Mouse (Mus musculus): ENCODE results near the gene Atmin. TPM values are rescaled to one million over a fixed set of nuclear protein-coding genes. Genes with fewer than 3 reads are reported as not detected.

Gene Atmin
- polyA plus RNA-seq (2016; fragmentation: Nextera tagmentation; extraction: Ambion mirVana) = 11.4 and 11.7 TPM in 2 replicates

GRCm38 (mm10) chr8:116943161-116943554 lies at the start of gene Atmin:
TSS of gene Atmin (plus strand) at chr8:116943393.
- Histone ChIP-seq H3K9me3 (replicated peaks) (no peaks in the 10 kb centered on the region), H3K4me2 (peak within 1 kb of the TSS; percentile 94), H3K27ac (ENCODE audit: poor library complexity, severe bottlenecking) (no peak within 1 kb of the TSS), H3K4me3 (peak within 1 kb of the TSS; percentile 87), H3K27me3 (replicated peaks) (no peaks in the 10 kb centered on the region), H3K36me3 (peaks cover 18% of the 10 kb centered on the region), H3K9ac (peak within 1 kb of the TSS; percentile 92), H3K4me1 (replicated peaks) (peaks cover 42% of the 10 kb centered on the region)
- WGBS = under 1% methylated on average over 41 of the region's 46 CpGs
- peak; percentile 87 for ATAC-seq (ENCODE audit: insufficient number of reproducible peaks, low FRiP score)

- Histone ChIP-seq H3K4me3 (no peak overlapping the region), H3K4me1 (replicated peaks) (no peaks in the 10 kb centered on the region), H3K27ac (ENCODE audit: poor library complexity, severe bottlenecking) (no peak overlapping the region), H3K9me3 (replicated peaks) (peaks cover 5% of the 10 kb centered on the region; the same call in 1 of the 2 replicates), H3K36me3 (peaks cover 45% of the 10 kb centered on the region), H3K4me2 (no peak overlapping the region), H3K27me3 (replicated peaks) (no peaks in the 10 kb centered on the region), H3K9ac (no peak overlapping the region)
- 89% methylated on average over 11 of the region's 11 CpGs for WGBS
- no peak for ATAC-seq (ENCODE audit: insufficient number of reproducible peaks, low FRiP score)
These were observed 49.3 kb upstream of the Atmin start for GRCm38 (mm10) chr8:116893938-116894337.

DNA sequence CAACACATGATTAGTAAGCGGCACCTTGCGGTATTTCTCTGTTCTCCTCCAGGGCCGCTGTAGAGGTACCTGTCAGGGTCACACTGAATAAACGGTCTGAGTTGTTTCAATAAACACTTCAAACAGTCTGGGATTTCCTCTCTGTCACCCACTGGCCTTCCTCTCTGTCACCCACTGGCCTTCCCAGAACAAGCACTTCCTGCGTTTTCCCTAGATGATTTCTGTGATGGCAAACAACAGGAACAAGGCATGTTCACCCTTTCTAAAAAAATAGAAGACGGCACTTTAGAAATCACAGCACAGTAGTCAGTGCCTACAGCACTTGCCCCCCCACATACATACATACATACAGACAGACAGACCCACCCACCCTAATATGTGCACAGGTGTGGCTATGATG lies 47.7 kb upstream of the Atmin start:
- Histone ChIP-seq H3K4me3 (no peak overlapping the region), H3K27ac (ENCODE audit: poor library complexity, severe bottlenecking) (no peak overlapping the region), H3K36me3 (peaks cover 35% of the 10 kb centered on the region), H3K4me2 (no peak overlapping the region), H3K9ac (no peak overlapping the region), H3K27me3 (replicated peaks) (no peaks in the 10 kb centered on the region), H3K9me3 (replicated peaks) (peaks cover 5% of the 10 kb centered on the region; the same call in 1 of the 2 replicates), H3K4me1 (replicated peaks) (no peaks in the 10 kb centered on the region)
- no peak for ATAC-seq (ENCODE audit: insufficient number of reproducible peaks, low FRiP score)
- WGBS = 90% methylated on average over 6 of the region's 6 CpGs

DNA sequence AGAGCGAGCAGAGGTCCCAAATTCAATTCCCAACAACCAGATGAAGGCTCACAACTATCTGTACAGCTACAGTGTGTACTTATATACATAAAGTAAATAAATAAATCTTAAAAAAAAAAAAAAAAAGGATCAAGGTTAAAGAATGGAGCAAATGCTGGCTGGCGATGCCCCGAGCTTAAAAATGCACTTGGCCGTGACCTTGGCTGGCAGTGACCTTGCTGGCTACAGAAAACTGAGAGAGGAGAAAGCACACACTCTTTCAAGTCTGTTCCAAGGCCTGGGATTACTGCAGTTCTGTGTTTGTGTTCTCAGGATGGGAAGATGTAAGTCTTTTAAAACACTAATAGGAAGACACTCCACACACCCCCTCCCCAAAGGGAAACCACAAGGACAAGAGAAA lies 38.5 kb upstream of the Atmin start:
- Histone ChIP-seq H3K9me3 (replicated peaks) (peaks cover 6% of the 10 kb centered on the region; the same call in 1 of the 2 replicates), H3K4me2 (no peak overlapping the region), H3K4me1 (replicated peaks) (peaks cover 6% of the 10 kb centered on the region; the same call in 1 of the 2 replicates), H3K9ac (no peak overlapping the region), H3K4me3 (no peak overlapping the region), H3K36me3 (peaks cover 43% of the 10 kb centered on the region), H3K27me3 (replicated peaks) (no peaks in the 10 kb centered on the region), H3K27ac (ENCODE audit: poor library complexity, severe bottlenecking) (no peak overlapping the region)
- no peak for ATAC-seq (ENCODE audit: insufficient number of reproducible peaks, low FRiP score)
- WGBS = 92% methylated on average over 4 of the region's 4 CpGs

GRCm38 (mm10) chr8:116905252-116905651 lies 37.9 kb upstream of the Atmin start:
- peaks cover 6% of the 10 kb centered on the region; the same call in 1 of the 2 replicates for H3K9me3 ChIP-seq (replicated peaks)
- H3K27me3 ChIP-seq (replicated peaks) = no peaks in the 10 kb centered on the region
- peaks cover 6% of the 10 kb centered on the region; the same call in 1 of the 2 replicates for H3K4me1 ChIP-seq (replicated peaks)
- no peak overlapping the region for H3K27ac ChIP-seq (ENCODE audit: poor library complexity, severe bottlenecking)
- no peak for ATAC-seq (ENCODE audit: insufficient number of reproducible peaks, low FRiP score)
- H3K9ac ChIP-seq = no peak overlapping the region
- WGBS = 83% methylated on average over 4 of the region's 4 CpGs
- no peak overlapping the region for H3K4me2 ChIP-seq
- H3K4me3 ChIP-seq = no peak overlapping the region
- peaks cover 48% of the 10 kb centered on the region for H3K36me3 ChIP-seq

- Histone ChIP-seq H3K4me1 (replicated peaks) (peaks cover 6% of the 10 kb centered on the region; the same call in 1 of the 2 replicates), H3K27ac (ENCODE audit: poor library complexity, severe bottlenecking) (no peak overlapping the region), H3K4me3 (no peak overlapping the region), H3K4me2 (no peak overlapping the region), H3K27me3 (replicated peaks) (no peaks in the 10 kb centered on the region), H3K36me3 (peaks cover 53% of the 10 kb centered on the region), H3K9ac (no peak overlapping the region), H3K9me3 (replicated peaks) (peaks cover 6% of the 10 kb centered on the region; the same call in 1 of the 2 replicates)
- no peak for ATAC-seq (ENCODE audit: insufficient number of reproducible peaks, low FRiP score)
- WGBS = 90% methylated on average over 4 of the region's 4 CpGs
These were observed 37.4 kb upstream of the Atmin start for GRCm38 (mm10) chr8:116905836-116906235.

GRCm38 (mm10) chr8:116921005-116921336 lies 22.2 kb upstream of the Atmin start:
- H3K4me2 ChIP-seq = peak overlapping the region; percentile 75
- H3K9ac ChIP-seq = peak overlapping the region; percentile 73
- peak overlapping the region; percentile 85 for H3K27ac ChIP-seq (ENCODE audit: poor library complexity, severe bottlenecking)
- H3K9me3 ChIP-seq (replicated peaks) = no peaks in the 10 kb centered on the region
- under 1% methylated on average over 22 of the region's 22 CpGs for WGBS
- no peaks in the 10 kb centered on the region for H3K27me3 ChIP-seq (replicated peaks)
- H3K36me3 ChIP-seq = peaks cover 29% of the 10 kb centered on the region
- peak; percentile 70 for ATAC-seq (ENCODE audit: insufficient number of reproducible peaks, low FRiP score)
- peaks cover 13% of the 10 kb centered on the region for H3K4me1 ChIP-seq (replicated peaks)
- peak overlapping the region; percentile 69 for H3K4me3 ChIP-seq

GRCm38 (mm10) chr8:116921337-116922059 lies 21.7 kb upstream of the Atmin start, which contains the start of the genes Cmc2 and Cenpn:
TSS of gene Cmc2 (minus strand) at chr8:116921455.
TSS of gene Cenpn (plus strand) at chr8:116921730.
- WGBS = under 1% methylated on average over 57 of the region's 57 CpGs
- H3K27me3 ChIP-seq (replicated peaks) = no peaks in the 10 kb centered on the region
- H3K4me3 ChIP-seq = peak within 1 kb of the TSS; percentile 69
- ATAC-seq (ENCODE audit: insufficient number of reproducible peaks, low FRiP score) = peak; percentile 97
- H3K9ac ChIP-seq = peak within 1 kb of the TSS; percentile 73
- no peaks in the 10 kb centered on the region for H3K9me3 ChIP-seq (replicated peaks)
- H3K27ac ChIP-seq (ENCODE audit: poor library complexity, severe bottlenecking) = peak within 1 kb of the TSS; percentile 85
- peak within 1 kb of the TSS; percentile 75 for H3K4me2 ChIP-seq
- peaks cover 28% of the 10 kb centered on the region for H3K36me3 ChIP-seq
- H3K4me1 ChIP-seq (replicated peaks) = peaks cover 13% of the 10 kb centered on the region

- H3K9me3 ChIP-seq (replicated peaks) = no peaks in the 10 kb centered on the region
- H3K9ac ChIP-seq = peak overlapping the region; percentile 73
- no peaks in the 10 kb centered on the region for H3K27me3 ChIP-seq (replicated peaks)
- peak overlapping the region; percentile 69 for H3K4me3 ChIP-seq
- H3K4me2 ChIP-seq = peak overlapping the region; percentile 75
- peak overlapping the region; percentile 85 for H3K27ac ChIP-seq (ENCODE audit: poor library complexity, severe bottlenecking)
- 29% methylated on average over 17 of the region's 17 CpGs for WGBS
- peaks cover 28% of the 10 kb centered on the region for H3K36me3 ChIP-seq
- ATAC-seq (ENCODE audit: insufficient number of reproducible peaks, low FRiP score) = no peak
- H3K4me1 ChIP-seq (replicated peaks) = peaks cover 13% of the 10 kb centered on the region
These were observed 21.0 kb upstream of the Atmin start for GRCm38 (mm10) chr8:116922060-116922757.

DNA sequence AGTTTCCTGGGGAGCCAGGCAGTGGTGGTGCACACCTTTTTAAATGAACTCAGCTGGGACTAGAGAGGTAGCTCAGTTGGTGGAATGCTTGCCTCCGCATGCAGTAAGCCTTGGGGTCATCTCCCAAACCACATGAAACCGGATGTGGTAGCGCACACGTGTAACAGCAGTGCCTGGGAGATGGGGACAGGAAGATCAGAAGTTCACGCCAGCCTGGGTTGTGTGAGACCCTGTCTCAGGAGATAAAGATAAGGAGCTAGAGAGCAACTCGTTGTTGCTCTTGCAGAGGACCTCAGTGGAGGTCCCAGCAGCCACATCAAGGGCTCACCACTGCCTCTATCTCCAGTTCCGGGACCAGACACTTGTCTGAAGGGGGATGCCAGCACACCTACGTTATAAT lies 19.7 kb upstream of the Atmin start:
- no peak for ATAC-seq (ENCODE audit: insufficient number of reproducible peaks, low FRiP score)
- H3K36me3 ChIP-seq = peaks cover 42% of the 10 kb centered on the region
- H3K4me3 ChIP-seq = no peak overlapping the region
- WGBS = 75% methylated on average over 8 of the region's 8 CpGs
- no peak overlapping the region for H3K27ac ChIP-seq (ENCODE audit: poor library complexity, severe bottlenecking)
- no peak overlapping the region for H3K4me2 ChIP-seq
- H3K27me3 ChIP-seq (replicated peaks) = no peaks in the 10 kb centered on the region
- peaks cover 13% of the 10 kb centered on the region for H3K4me1 ChIP-seq (replicated peaks)
- H3K9ac ChIP-seq = no peak overlapping the region
- no peaks in the 10 kb centered on the region for H3K9me3 ChIP-seq (replicated peaks)

DNA sequence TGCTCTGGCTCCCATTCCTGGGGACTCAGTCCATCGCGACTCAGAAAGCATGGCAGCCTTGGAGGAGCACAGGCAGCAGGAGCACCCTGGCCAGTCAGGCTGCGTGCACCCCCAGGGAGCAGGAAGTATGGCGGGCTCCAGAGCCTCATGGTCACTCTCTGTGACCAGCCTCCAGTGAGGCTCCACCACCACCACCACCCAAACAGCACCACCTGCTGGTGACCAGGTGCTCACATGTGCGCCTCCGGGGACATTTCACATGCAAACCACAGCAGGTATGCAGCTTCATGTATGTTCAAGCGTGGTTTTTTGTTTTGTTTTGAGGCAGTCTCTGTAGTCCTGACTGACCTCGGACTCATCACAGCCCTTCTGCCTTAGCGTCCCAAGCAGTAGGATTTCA lies 15.3 kb upstream of the Atmin start:
- peaks cover 80% of the 10 kb centered on the region for H3K36me3 ChIP-seq

More for the DNA sequence above, 15.3 kb upstream of the Atmin start:
- 79% methylated on average over 9 of the region's 9 CpGs for WGBS
- H3K4me1 ChIP-seq (replicated peaks) = no peaks in the 10 kb centered on the region
- ATAC-seq (ENCODE audit: insufficient number of reproducible peaks, low FRiP score) = no peak
- H3K9ac ChIP-seq = no peak overlapping the region
- no peaks in the 10 kb centered on the region for H3K9me3 ChIP-seq (replicated peaks)
- H3K27me3 ChIP-seq (replicated peaks) = no peaks in the 10 kb centered on the region
- no peak overlapping the region for H3K4me3 ChIP-seq
- H3K27ac ChIP-seq (ENCODE audit: poor library complexity, severe bottlenecking) = no peak overlapping the region
- H3K4me2 ChIP-seq = no peak overlapping the region

All from heart, embryonic 12.5 days (tissue).